Mouse (Mus musculus): ENCODE data around the gene Hnf4a.

DNA sequence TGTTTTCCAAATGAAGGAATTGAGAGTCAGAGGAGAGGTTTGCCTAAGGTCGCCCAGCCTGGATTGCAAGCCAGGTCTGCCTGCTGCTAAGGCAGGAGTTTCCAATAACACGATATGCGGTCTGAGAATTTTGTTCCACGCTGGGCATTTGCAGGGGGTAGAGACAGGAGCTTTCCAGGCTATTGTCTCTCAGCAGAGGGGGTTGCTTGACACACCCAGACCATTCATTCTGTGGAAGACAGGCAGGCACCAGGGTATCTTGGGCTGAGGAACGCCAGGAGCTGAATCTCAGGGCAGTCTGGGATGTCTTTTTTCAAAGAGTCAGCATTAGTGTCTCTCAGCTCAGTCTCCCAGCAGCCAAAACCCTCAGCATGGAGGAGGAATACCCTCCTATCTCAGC lies 13.6 kb upstream of the Hnf4a start:
- TF ChIP-seq CTCF (IDR thresholded peaks at IDR 0.05; ENCODE audit: low read depth) (no peak), EP300 (optimal IDR thresholded peaks at IDR 0.05) (no peak)

Measured in stomach, postnatal 0 days (tissue).